ENCODE assay signal across 8 mouse cellular contexts in genomic region chr10:127091507-127092396, GRCm38 (mm10). TPM values are rescaled to one million over a fixed set of nuclear protein-coding genes. Genes with fewer than 3 reads are reported as not detected.
DNase-seq lines count a peak whose midpoint lies in the region; ATAC-seq and TF ChIP-seq lines count a peak whose summit lies in the region.

No protein-coding gene starts in this region.

- no peaks in the 10 kb centered on the region for H3K27me3 ChIP-seq in kidney, adult 2 months (replicated peaks; ENCODE audit: control insufficient read depth, insufficient read depth, low read length)
- H3K27me3 ChIP-seq in heart, embryonic 15.5 days, result peaks cover 71% of the 10 kb centered on the region
- peaks cover 73% of the 10 kb centered on the region for H3K27me3 ChIP-seq in limb, embryonic 15.5 days
- H3K27me3 ChIP-seq in myocyte (ENCODE audit: control insufficient read depth, insufficient read depth, insufficient read length), result no peaks in the 10 kb centered on the region

- TF ChIP-seq CTCF in kidney, adult 2 months (conservative IDR thresholded peaks at IDR 0.05; ENCODE audit: insufficient read depth, insufficient read length, low read depth, low read length), result 0 out of 2 replicates have a peak, but pooled peaks have one; percentile 1

- H3K4me3 ChIP-seq in kidney, adult 2 months (ENCODE audit: insufficient read depth, low read depth, low read length), result no peak overlapping the region
- peak overlapping the region; percentile 29 for H3K4me3 ChIP-seq in heart, embryonic 15.5 days
- peak overlapping the region; percentile 32 for H3K4me3 ChIP-seq in limb, embryonic 15.5 days
- H3K4me3 ChIP-seq in myocyte, result no peak overlapping the region

- 16% methylated on average over 51 of the region's 51 CpGs for WGBS in kidney, adult 2 months
- WGBS in heart, embryonic 15.5 days, result 9% methylated on average over 51 of the region's 51 CpGs
- WGBS in limb, embryonic 15.5 days, result 9% methylated on average over 49 of the region's 51 CpGs

- H3K4me2 ChIP-seq in heart, embryonic 15.5 days, result peak overlapping the region; percentile 46
- peak overlapping the region; percentile 54 for H3K4me2 ChIP-seq in limb, embryonic 15.5 days
- H3K4me2 ChIP-seq in myocyte (ENCODE audit: low read depth), result peak overlapping the region; percentile 98

- no peak overlapping the region for H3ac ChIP-seq in myocyte (ENCODE audit: control insufficient read depth, insufficient read length)

- no peak for TF ChIP-seq POLR2A in kidney, adult 2 months (IDR thresholded peaks at IDR 0.05; ENCODE audit: low read depth, low read length)
- peak; percentile 54 for TF ChIP-seq POLR2A in myocyte (IDR thresholded peaks at IDR 0.05; ENCODE audit: insufficient read length, low read depth)

- no peaks in the 10 kb centered on the region for H3K9me3 ChIP-seq in heart, embryonic 15.5 days (replicated peaks)
- H3K9me3 ChIP-seq in limb, embryonic 15.5 days, result no peaks in the 10 kb centered on the region

- no peaks in the 10 kb centered on the region for H3K79me2 ChIP-seq in myocyte (ENCODE audit: control insufficient read depth, insufficient read depth)

- ATAC-seq in heart, embryonic 15.5 days (replicated peaks; ENCODE audit: insufficient number of reproducible peaks, insufficient read depth, low FRiP score, low read depth), result no peak
- ATAC-seq in limb, embryonic 15.5 days (ENCODE audit: insufficient number of reproducible peaks, low FRiP score, low TSS enrichment, low read depth), result peak; percentile 20; the same call in 1 of the 2 replicates

- DNase-seq in kidney, adult 2 months, result peak; percentile 57
- DNase-seq in kidney, postnatal 14 days, result no peak
- DNase-seq in adrenal gland, postnatal 25 days, result peak; percentile 69
- DNase-seq in thymus, postnatal 0 days (ENCODE audit: low spot score), result no peak
- no peak for DNase-seq in spleen, adult 12 weeks (ENCODE audit: low spot score)

- no peak overlapping the region for H3K9ac ChIP-seq in heart, embryonic 15.5 days
- H3K9ac ChIP-seq in limb, embryonic 15.5 days, result no peak overlapping the region

- no peak overlapping the region for H3K27ac ChIP-seq in kidney, adult 2 months (ENCODE audit: insufficient read depth, low read depth, low read length)
- no peak overlapping the region for H3K27ac ChIP-seq in heart, embryonic 15.5 days
- no peak overlapping the region for H3K27ac ChIP-seq in limb, embryonic 15.5 days

- no peaks in the 10 kb centered on the region for H3K36me3 ChIP-seq in kidney, adult 2 months (ENCODE audit: control insufficient read depth, insufficient read depth, low read length)
- H3K36me3 ChIP-seq in heart, embryonic 15.5 days, result peaks cover 5% of the 10 kb centered on the region; the same call in 1 of the 2 replicates
- H3K36me3 ChIP-seq in limb, embryonic 15.5 days, result peaks cover 20% of the 10 kb centered on the region
- no peaks in the 10 kb centered on the region for H3K36me3 ChIP-seq in myocyte (ENCODE audit: control insufficient read depth, insufficient read depth)

- no peaks in the 10 kb centered on the region; the same call in 1 of the 2 replicates for H3K4me1 ChIP-seq in kidney, adult 2 months (ENCODE audit: control insufficient read depth, insufficient read depth, low read length)
- peaks cover 28% of the 10 kb centered on the region for H3K4me1 ChIP-seq in heart, embryonic 15.5 days (replicated peaks)
- peaks cover 22% of the 10 kb centered on the region for H3K4me1 ChIP-seq in limb, embryonic 15.5 days

TF ChIP-seq in myocyte, 11 proteins besides CTCF, POLR2A, EP300 and RAD21:
- no peak for TF ChIP-seq E2F4 (IDR thresholded peaks at IDR 0.05; ENCODE audit: insufficient read depth)
- no peak for TF ChIP-seq USF1 (IDR thresholded peaks at IDR 0.05; ENCODE audit: low read depth)
- TF ChIP-seq POLR2AphosphoS2 (IDR thresholded peaks at IDR 0.05; ENCODE audit: insufficient read length, low read depth), result no peak
- TF ChIP-seq CEBPB (IDR thresholded peaks at IDR 0.05; ENCODE audit: insufficient read depth, poor library complexity, severe bottlenecking), result no peak
- no peak for TF ChIP-seq TCF3 (IDR thresholded peaks at IDR 0.05; ENCODE audit: insufficient read length, low read depth)
- TF ChIP-seq MYOD1 (IDR thresholded peaks at IDR 0.05; ENCODE audit: control insufficient read depth in 1 of 3, insufficient read length in 2 of 3, low read depth in 2 of 3), result peak in 2 of 3 experiments; percentile 57 to 72
- no peak for TF ChIP-seq TCF12 (IDR thresholded peaks at IDR 0.05; ENCODE audit: insufficient read depth, poor library complexity, severe bottlenecking)
- TF ChIP-seq MAX (IDR thresholded peaks at IDR 0.05; ENCODE audit: low read depth), result no peak
- no peak for TF ChIP-seq REST (IDR thresholded peaks at IDR 0.05; ENCODE audit: insufficient read depth, insufficient read length)
- TF ChIP-seq MYOG (IDR thresholded peaks at IDR 0.05; ENCODE audit: control insufficient read depth in 1 of 3, insufficient read depth in 1 of 3, insufficient read length in 2 of 3, low read depth in 2 of 3), result peak in 2 of 3 experiments; percentile 54 to 66
- TF ChIP-seq SRF (IDR thresholded peaks at IDR 0.05; ENCODE audit: control insufficient read depth, insufficient read length, low read depth), result peak; percentile 43

RNA-seq across cellular contexts. Expression of gene Agap2, which starts 16.7 kb away (rescaled TPM):
- 1.3 and 2.2 TPM in 2 replicates for polyA plus RNA-seq in kidney, adult 2 months (2012; rRNA removed)
- total RNA-seq in adrenal gland, postnatal 25 days (2021), result 2.6 and 3.8 TPM in 2 replicates
- polyA plus RNA-seq in heart, embryonic 15.5 days (2015; fragmentation: Nextera tagmentation; extraction: Ambion mirVana), result 0.62 TPM in 1 of 2 replicates, not detected in the other
- 0.10 and 0.72 TPM in 2 replicates for polyA plus RNA-seq in limb, embryonic 15.5 days (2015; fragmentation: Nextera tagmentation; extraction: Ambion mirVana)
- polyA plus RNA-seq in myocyte (2012; fragmentation: generic; extraction: Trizol), result 1.2 TPM
- polyA plus RNA-seq in thymus, postnatal 0 days (2015; fragmentation: Nextera tagmentation; extraction: Ambion mirVana), result 12.3 and 13.5 TPM in 2 replicates

RNA-seq across cellular contexts. Expression of gene Tspan31, which starts 21.7 kb away (rescaled TPM):
- 102 and 117 TPM in 2 replicates for polyA plus RNA-seq in kidney, adult 2 months (2012; rRNA removed)
- 103 and 108 TPM in 2 replicates for total RNA-seq in adrenal gland, postnatal 25 days (2021)
- 100 and 119 TPM in 2 replicates for polyA plus RNA-seq in heart, embryonic 15.5 days (2015; fragmentation: Nextera tagmentation; extraction: Ambion mirVana)
- polyA plus RNA-seq in limb, embryonic 15.5 days (2015; fragmentation: Nextera tagmentation; extraction: Ambion mirVana), result 161 and 175 TPM in 2 replicates
- polyA plus RNA-seq in myocyte (2012; fragmentation: generic; extraction: Trizol), result 139 TPM
- polyA plus RNA-seq in thymus, postnatal 0 days (2015; fragmentation: Nextera tagmentation; extraction: Ambion mirVana), result 49.9 and 60.5 TPM in 2 replicates

RNA-seq across cellular contexts. Expression of gene Cdk4, which starts 28.4 kb away (rescaled TPM):
- polyA plus RNA-seq in kidney, adult 2 months (2012; rRNA removed), result 195 and 216 TPM in 2 replicates
- total RNA-seq in adrenal gland, postnatal 25 days (2021), result 218 and 247 TPM in 2 replicates
- 718 and 864 TPM in 2 replicates for polyA plus RNA-seq in heart, embryonic 15.5 days (2015; fragmentation: Nextera tagmentation; extraction: Ambion mirVana)
- polyA plus RNA-seq in limb, embryonic 15.5 days (2015; fragmentation: Nextera tagmentation; extraction: Ambion mirVana), result 1,296 and 1,322 TPM in 2 replicates
- 276 TPM for polyA plus RNA-seq in myocyte (2012; fragmentation: generic; extraction: Trizol)
- polyA plus RNA-seq in thymus, postnatal 0 days (2015; fragmentation: Nextera tagmentation; extraction: Ambion mirVana), result 889 and 1,028 TPM in 2 replicates

RNA-seq across cellular contexts. Expression of gene Os9, which starts 29.2 kb away (rescaled TPM):
- 108 and 114 TPM in 2 replicates for polyA plus RNA-seq in kidney, adult 2 months (2012; rRNA removed)
- total RNA-seq in adrenal gland, postnatal 25 days (2021), result 139 and 150 TPM in 2 replicates
- polyA plus RNA-seq in heart, embryonic 15.5 days (2015; fragmentation: Nextera tagmentation; extraction: Ambion mirVana), result 48.5 and 61.8 TPM in 2 replicates
- polyA plus RNA-seq in limb, embryonic 15.5 days (2015; fragmentation: Nextera tagmentation; extraction: Ambion mirVana), result 103 and 110 TPM in 2 replicates
- 67.2 TPM for polyA plus RNA-seq in myocyte (2012; fragmentation: generic; extraction: Trizol)
- polyA plus RNA-seq in thymus, postnatal 0 days (2015; fragmentation: Nextera tagmentation; extraction: Ambion mirVana), result 90.9 and 95.4 TPM in 2 replicates

RNA-seq across cellular contexts. Expression of gene March9, which starts 31.8 kb away (rescaled TPM):
- 13.1 and 15.3 TPM in 2 replicates for polyA plus RNA-seq in kidney, adult 2 months (2012; rRNA removed)
- 8.6 and 10.9 TPM in 2 replicates for total RNA-seq in adrenal gland, postnatal 25 days (2021)
- polyA plus RNA-seq in heart, embryonic 15.5 days (2015; fragmentation: Nextera tagmentation; extraction: Ambion mirVana), result 0.13 and 0.25 TPM in 2 replicates
- polyA plus RNA-seq in limb, embryonic 15.5 days (2015; fragmentation: Nextera tagmentation; extraction: Ambion mirVana), result 1.2 and 1.7 TPM in 2 replicates
- 6.1 TPM for polyA plus RNA-seq in myocyte (2012; fragmentation: generic; extraction: Trizol)
- polyA plus RNA-seq in thymus, postnatal 0 days (2015; fragmentation: Nextera tagmentation; extraction: Ambion mirVana), result 0.30 and 0.52 TPM in 2 replicates

Comparison
In these comparisons a context has a peak if more than half of its experiments do, and no peak if none do; other contexts are left out.
1. DNase-seq: peak in kidney, adult 2 months (single experiment) and adrenal gland, postnatal 25 days (single experiment); none in kidney, postnatal 14 days (single experiment), thymus, postnatal 0 days (single experiment) and spleen, adult 12 weeks (single experiment).
2. H3K4me3 ChIP-seq: peak in heart, embryonic 15.5 days (single experiment) and limb, embryonic 15.5 days (single experiment); none in kidney, adult 2 months (single experiment) and myocyte (single experiment).
3. H3K4me2 ChIP-seq: peak in every context shown above with its lines; median percentile 98 in myocyte; 54 in limb, embryonic 15.5 days; 46 in heart, embryonic 15.5 days.